Mouse (Mus musculus): ENCODE results near the gene Cox15.

DNA sequence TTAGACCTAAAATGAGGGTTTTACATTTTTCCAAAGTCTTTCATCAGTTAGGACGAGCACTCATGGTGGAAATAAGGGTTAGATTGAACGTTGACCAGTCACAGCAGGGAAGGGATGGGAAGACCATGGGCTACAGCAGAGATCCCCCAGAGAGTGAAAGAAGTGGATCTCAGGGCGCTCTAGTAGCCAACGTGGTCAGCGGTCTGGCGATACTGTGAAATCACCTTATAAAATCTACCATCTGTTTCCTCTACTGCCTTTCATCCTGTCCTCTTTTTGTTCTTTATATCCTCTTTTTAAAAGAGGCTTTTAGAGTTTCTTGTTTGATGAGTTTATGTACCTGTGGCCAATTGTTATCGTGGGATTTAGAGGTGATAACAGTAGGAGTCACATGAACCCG lies 32.0 kb upstream of the Cox15 start:
- no peak for TF ChIP-seq TBP (IDR thresholded peaks at IDR 0.05; ENCODE audit: low read depth, low read length)
- TF ChIP-seq POLR2A (IDR thresholded peaks at IDR 0.05; ENCODE audit: control insufficient read depth in 1 of 2, insufficient read depth in 1 of 2, low read depth in 1 of 2, low read length in 2 of 2, poor library complexity in 1 of 2), result no peak
- TF ChIP-seq CTCF (IDR thresholded peaks at IDR 0.05 in 2 of 3, conservative IDR thresholded peaks at IDR 0.05 in 1 of 3; ENCODE audit: control insufficient read depth in 1 of 3, insufficient read depth in 1 of 3, low read depth in 2 of 3, low read length in 3 of 3, poor library complexity in 1 of 3, severe bottlenecking in 1 of 3), result no peak
- TF ChIP-seq TCF12 (IDR thresholded peaks at IDR 0.05; ENCODE audit: low read depth, low read length), result no peak
- no peak for TF ChIP-seq USF1 (IDR thresholded peaks at IDR 0.05; ENCODE audit: low read depth, low read length)
- no peak for TF ChIP-seq POLR2AphosphoS2 (IDR thresholded peaks at IDR 0.05; ENCODE audit: low read length)
- no peak for TF ChIP-seq CHD2 (IDR thresholded peaks at IDR 0.05; ENCODE audit: low read length)
- TF ChIP-seq ZKSCAN1 (IDR thresholded peaks at IDR 0.05; ENCODE audit: low read depth, low read length), result no peak
- no peak for TF ChIP-seq HCFC1 (IDR thresholded peaks at IDR 0.05; ENCODE audit: low read depth, low read length)
- TF ChIP-seq RAD21 (IDR thresholded peaks at IDR 0.05; ENCODE audit: low read depth, low read length), result no peak
